Mouse (Mus musculus): ENCODE measurements around the gene Dok5.

- TF ChIP-seq CTCF (conservative IDR thresholded peaks at IDR 0.05; ENCODE audit: low read length) (no peak), NANOG (IDR thresholded peaks at IDR 0.05; ENCODE audit: borderline replicate concordance, low read length) (no peak), POU5F1 (IDR thresholded peaks at IDR 0.05; ENCODE audit: borderline replicate concordance, low read length) (no peak)
These were observed 1.5 kb upstream of the Dok5 start for GRCm38 (mm10) chr2:170730136-170730535.
